Mouse (Mus musculus): ENCODE results near the gene Cript.

GRCm38 (mm10) chr17:87055051-87055459, 29.7 kb downstream of the Cript start:
- TF ChIP-seq POLR2A (IDR thresholded peaks at IDR 0.05; ENCODE audit: borderline replicate concordance, extremely low read depth, insufficient read depth, insufficient read length, poor library complexity, severe bottlenecking) (no peak), CTCF (IDR thresholded peaks at IDR 0.05; ENCODE audit: borderline replicate concordance, extremely low read depth, insufficient read depth, insufficient read length) (no peak)

All from brain, embryonic 14.5 days (tissue).